Mouse (Mus musculus): Measurements from ENCODE around the gene Itga11.

- peak; percentile 17; the same call in 1 of the 2 replicates for TF ChIP-seq GATA1 (IDR thresholded peaks at IDR 0.05; ENCODE audit: low read length)
- TF ChIP-seq TAL1 (IDR thresholded peaks at IDR 0.05; ENCODE audit: low read length), result no peak
Observed at GRCm38 (mm10) chr9:62810543-62811515, 133.2 kb downstream of the Itga11 start.

Measured in erythroblast, embryonic 14.5 days (primary cell).